Comparison of ENCODE assay signal across 9 mouse cellular contexts in genomic region chr8:105397747-105398146, GRCm38 (mm10). TPM values are rescaled to one million over a fixed set of nuclear protein-coding genes. Genes with fewer than 3 reads are reported as not detected.
A peak's percentile ranks its signal among the peaks of the same experiment; 100 is the strongest.
DNase-seq lines count a peak whose midpoint lies in the region; ATAC-seq and TF ChIP-seq lines count a peak whose summit lies in the region.
"Had no signal": no experiment of that assay in that cellular context is flagged by ENCODE, and none has a peak within 500 bp of the region (broad histone marks: within the 10 kb centered on the region; RNA-seq: fewer than 3 reads in every experiment).

No protein-coding gene starts in this region.

- peak; percentile 52 for DNase-seq in adrenal gland, adult 2 months
- no peak for DNase-seq in adrenal gland, postnatal 25 days
- DNase-seq in liver, postnatal 0 days = no peak
- peak; percentile 33 for DNase-seq in c-Kit-positive CD71-positive TER-119-positive erythroid progenitor cells, embryonic 14.5 days (ENCODE audit: low spot score)
- peak; percentile 59 to 63 for DNase-seq in heart, postnatal 10 days
- peak; percentile 79 for DNase-seq in lung, postnatal 25 days (ENCODE audit: low spot score)

- H3K36me3 ChIP-seq in liver, postnatal 0 days (replicated peaks; ENCODE audit: insufficient read depth, low read length) = no peaks in the 10 kb centered on the region
- no peaks in the 10 kb centered on the region for H3K36me3 ChIP-seq in liver, embryonic 12.5 days
- H3K36me3 ChIP-seq in midbrain, embryonic 15.5 days (replicated peaks) = no peaks in the 10 kb centered on the region

- TF ChIP-seq CTCF in liver, postnatal 0 days (IDR thresholded peaks at IDR 0.05; ENCODE audit: low read depth) = peak; percentile 67

- no peak overlapping the region for H3K4me3 ChIP-seq in liver, postnatal 0 days (ENCODE audit: low read depth, low read length)
- no peak overlapping the region for H3K4me3 ChIP-seq in liver, embryonic 12.5 days
- no peak overlapping the region for H3K4me3 ChIP-seq in midbrain, embryonic 15.5 days

- ATAC-seq in liver, postnatal 0 days = no peak
- ATAC-seq in liver, embryonic 12.5 days = no peak
- ATAC-seq in midbrain, embryonic 15.5 days (replicated peaks) = no peak

- intact Hi-C loops in heart, postnatal 10 days (cut with DNase I) = loop anchor here (1.0 kb wide), 1 partner anchor 37 kb away; no protein-coding TSS in a partner anchor

- 28% methylated on average over 3 of the region's 3 CpGs for WGBS in liver, postnatal 0 days (ENCODE audit: insufficient replicate concordance)
- WGBS in liver, embryonic 12.5 days (ENCODE audit: insufficient replicate concordance) = 33% methylated on average over 3 of the region's 3 CpGs
- WGBS in midbrain, embryonic 15.5 days = 34% methylated on average over 3 of the region's 3 CpGs

- H3K9me3 ChIP-seq in liver, postnatal 0 days (ENCODE audit: low read length) = no peaks in the 10 kb centered on the region
- no peaks in the 10 kb centered on the region for H3K9me3 ChIP-seq in liver, embryonic 12.5 days (replicated peaks)
- no peaks in the 10 kb centered on the region for H3K9me3 ChIP-seq in midbrain, embryonic 15.5 days

- no peak overlapping the region for H3K27ac ChIP-seq in liver, postnatal 0 days (ENCODE audit: low read depth)
- no peak overlapping the region for H3K27ac ChIP-seq in liver, embryonic 12.5 days
- no peak overlapping the region for H3K27ac ChIP-seq in midbrain, embryonic 15.5 days

- no peak overlapping the region for H3K4me2 ChIP-seq in liver, postnatal 0 days (ENCODE audit: low read depth, low read length)
- no peak overlapping the region for H3K4me2 ChIP-seq in liver, embryonic 12.5 days
- no peak overlapping the region for H3K4me2 ChIP-seq in midbrain, embryonic 15.5 days

- no peaks in the 10 kb centered on the region for H3K4me1 ChIP-seq in liver, postnatal 0 days (ENCODE audit: insufficient read depth)
- H3K4me1 ChIP-seq in liver, embryonic 12.5 days = no peaks in the 10 kb centered on the region
- H3K4me1 ChIP-seq in midbrain, embryonic 15.5 days = no peaks in the 10 kb centered on the region

- no peak overlapping the region for H3K9ac ChIP-seq in liver, postnatal 0 days (replicated peaks)
- no peak overlapping the region for H3K9ac ChIP-seq in liver, embryonic 12.5 days
- H3K9ac ChIP-seq in midbrain, embryonic 15.5 days = no peak overlapping the region

- no peaks in the 10 kb centered on the region for H3K27me3 ChIP-seq in liver, postnatal 0 days (ENCODE audit: insufficient read depth, low read length)
- peaks cover 22% of the 10 kb centered on the region; the same call in 1 of the 2 replicates for H3K27me3 ChIP-seq in liver, embryonic 12.5 days (replicated peaks)
- no peaks in the 10 kb centered on the region for H3K27me3 ChIP-seq in midbrain, embryonic 15.5 days (replicated peaks)

- no peak for TF ChIP-seq EP300 in liver, postnatal 0 days (IDR thresholded peaks at IDR 0.05; ENCODE audit: low read depth)

RNA-seq across cellular contexts. Expression of gene Kctd19, which starts 15.6 kb away (rescaled TPM):
- total RNA-seq in adrenal gland, adult 2 months (2021) = not detected
- polyA plus RNA-seq in adrenal gland, adult 2 months (2012; rRNA removed) = 0.03 and 0.11 TPM in 2 replicates
- not detected in 2 replicates for total RNA-seq in adrenal gland, postnatal 25 days (2021)
- not detected in 2 replicates for polyA plus RNA-seq in liver, postnatal 0 days (2015; fragmentation: Nextera tagmentation; extraction: Ambion mirVana)
- not detected in 2 replicates for polyA plus RNA-seq in liver, embryonic 12.5 days (2016; fragmentation: Nextera tagmentation; extraction: Ambion mirVana)
- under 1 TPM in 1 of 2 experiments, not detected in 1; 0.12 TPM for total RNA-seq in heart, postnatal 10 days (2021)
- not detected in 2 replicates for polyA plus RNA-seq in midbrain, embryonic 15.5 days (2015; fragmentation: Nextera tagmentation; extraction: Ambion mirVana)
- polyA plus RNA-seq: intestine, embryonic 14.5 days had no signal

RNA-seq across cellular contexts. Expression of gene Lrrc36, which starts 15.6 kb away (rescaled TPM):
- total RNA-seq in adrenal gland, adult 2 months (2021) = 1 to 10 TPM; 2.7 to 3.0 TPM
- polyA plus RNA-seq in adrenal gland, adult 2 months (2012; rRNA removed) = 1.3 and 1.5 TPM in 2 replicates
- total RNA-seq in adrenal gland, postnatal 25 days (2021) = 3.8 and 6.1 TPM in 2 replicates
- 0.09 and 0.11 TPM in 2 replicates for polyA plus RNA-seq in liver, postnatal 0 days (2015; fragmentation: Nextera tagmentation; extraction: Ambion mirVana)
- 0.07 and 0.18 TPM in 2 replicates for polyA plus RNA-seq in liver, embryonic 12.5 days (2016; fragmentation: Nextera tagmentation; extraction: Ambion mirVana)
- 1 to 10 TPM in 1 of 2 experiments, under 1 TPM in 1; 0.77 to 1.2 TPM for total RNA-seq in heart, postnatal 10 days (2021)
- 0.97 and 1.3 TPM in 2 replicates for polyA plus RNA-seq in midbrain, embryonic 15.5 days (2015; fragmentation: Nextera tagmentation; extraction: Ambion mirVana)

RNA-seq across cellular contexts. Expression of gene Plekhg4, which starts 24.7 kb away (rescaled TPM):
- total RNA-seq in adrenal gland, adult 2 months (2021) = under 1 TPM; 0.35 to 0.52 TPM
- 0.20 and 0.58 TPM in 2 replicates for polyA plus RNA-seq in adrenal gland, adult 2 months (2012; rRNA removed)
- 0.76 and 0.82 TPM in 2 replicates for total RNA-seq in adrenal gland, postnatal 25 days (2021)
- polyA plus RNA-seq in liver, postnatal 0 days (2015; fragmentation: Nextera tagmentation; extraction: Ambion mirVana) = not detected in 2 replicates
- not detected in 2 replicates for polyA plus RNA-seq in liver, embryonic 12.5 days (2016; fragmentation: Nextera tagmentation; extraction: Ambion mirVana)
- under 1 TPM in 1 of 2 experiments, not detected in 1; 0.12 TPM for total RNA-seq in heart, postnatal 10 days (2021)
- 2.1 and 2.4 TPM in 2 replicates for polyA plus RNA-seq in midbrain, embryonic 15.5 days (2015; fragmentation: Nextera tagmentation; extraction: Ambion mirVana)

RNA-seq across cellular contexts. Expression of gene Slc9a5, which starts 49.1 kb away (rescaled TPM):
- under 1 TPM; 0.55 to 0.86 TPM for total RNA-seq in adrenal gland, adult 2 months (2021)
- 3.3 and 4.1 TPM in 2 replicates for polyA plus RNA-seq in adrenal gland, adult 2 months (2012; rRNA removed)
- total RNA-seq in adrenal gland, postnatal 25 days (2021) = 1.3 and 2.7 TPM in 2 replicates
- 0.09 and 0.16 TPM in 2 replicates for polyA plus RNA-seq in liver, postnatal 0 days (2015; fragmentation: Nextera tagmentation; extraction: Ambion mirVana)
- polyA plus RNA-seq in liver, embryonic 12.5 days (2016; fragmentation: Nextera tagmentation; extraction: Ambion mirVana) = 0.42 and 0.48 TPM in 2 replicates
- total RNA-seq in heart, postnatal 10 days (2021) = 1 to 10 TPM; 1.7 TPM
- polyA plus RNA-seq in midbrain, embryonic 15.5 days (2015; fragmentation: Nextera tagmentation; extraction: Ambion mirVana) = 12.0 and 12.2 TPM in 2 replicates

RNA-seq across cellular contexts. Expression of gene Fhod1, which starts 50.0 kb away (rescaled TPM):
- 10 to 100 TPM in 1 of 2 experiments, 1 to 10 TPM in 1; 7.6 to 16.5 TPM for total RNA-seq in adrenal gland, adult 2 months (2021)
- 16.3 and 21.1 TPM in 2 replicates for polyA plus RNA-seq in adrenal gland, adult 2 months (2012; rRNA removed)
- 14.0 and 18.4 TPM in 2 replicates for total RNA-seq in adrenal gland, postnatal 25 days (2021)
- polyA plus RNA-seq in liver, postnatal 0 days (2015; fragmentation: Nextera tagmentation; extraction: Ambion mirVana) = 0.70 and 0.82 TPM in 2 replicates
- polyA plus RNA-seq in liver, embryonic 12.5 days (2016; fragmentation: Nextera tagmentation; extraction: Ambion mirVana) = 1.2 and 1.4 TPM in 2 replicates
- 10 to 100 TPM; 10.9 to 11.7 TPM for total RNA-seq in heart, postnatal 10 days (2021)
- 0.88 and 1.2 TPM in 2 replicates for polyA plus RNA-seq in midbrain, embryonic 15.5 days (2015; fragmentation: Nextera tagmentation; extraction: Ambion mirVana)

Comparison
In these comparisons a context has a peak if more than half of its experiments do, and no peak if none do; other contexts are left out.
1. DNase-seq: peak in adrenal gland, adult 2 months (single experiment), c-Kit-positive CD71-positive TER-119-positive erythroid progenitor cells, embryonic 14.5 days (single experiment), heart, postnatal 10 days (2 of 2) and lung, postnatal 25 days (single experiment); none in adrenal gland, postnatal 25 days (single experiment) and liver, postnatal 0 days (single experiment).